Mouse (Mus musculus): ENCODE data around the gene Hoxa2. TPM values are rescaled to one million over a fixed set of nuclear protein-coding genes. Genes with fewer than 3 reads are reported as not detected.

The Hoxa2 gene
- total RNA-seq, 1 experiment from 2014 or later: not detected

GRCm38 (mm10) chr6:52166431-52167077 is 1.9 kb upstream of the Hoxa2 start:
- no peak for ATAC-seq (replicated peaks; ENCODE audit: low read depth, poor library complexity, severe bottlenecking)

GRCm38 (mm10) chr6:52165441-52166370 is 1.1 kb upstream of the Hoxa2 start:
- ATAC-seq (replicated peaks; ENCODE audit: low read depth, poor library complexity, severe bottlenecking): no peak

DNA sequence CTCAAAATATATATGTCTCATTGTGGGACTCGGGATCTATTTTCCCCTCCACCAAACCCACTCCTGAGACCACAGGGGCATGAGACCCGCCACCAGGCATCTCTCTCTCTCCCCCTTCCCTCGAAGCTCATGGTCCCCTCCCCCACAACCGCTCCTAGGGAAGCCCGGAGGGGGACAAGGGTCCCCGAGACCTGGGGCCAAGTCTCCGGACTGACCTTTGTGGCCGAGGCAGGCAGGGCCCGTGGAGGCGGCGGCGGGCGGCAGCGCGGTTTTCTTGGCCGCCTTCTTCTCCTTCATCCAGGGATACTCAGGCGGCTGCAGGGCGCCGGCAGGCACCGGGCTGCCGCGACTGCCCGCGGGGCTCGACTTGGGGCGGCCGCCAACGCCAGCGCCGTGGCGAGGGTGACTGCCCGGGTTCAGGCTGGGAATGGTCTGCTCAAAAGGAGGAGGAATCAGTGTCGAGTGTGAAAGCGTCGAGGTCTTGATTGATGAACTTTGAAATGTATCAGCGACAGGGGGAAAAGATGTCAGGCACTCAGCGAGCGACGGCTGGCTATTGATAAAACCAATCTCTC is 493 bp downstream of the Hoxa2 start:
- ATAC-seq (replicated peaks; ENCODE audit: low read depth, poor library complexity, severe bottlenecking): no peak

GRCm38 (mm10) chr6:52163366-52164031 is 1.1 kb downstream of the Hoxa2 start:
- no peak for ATAC-seq (replicated peaks; ENCODE audit: low read depth, poor library complexity, severe bottlenecking)

DNA sequence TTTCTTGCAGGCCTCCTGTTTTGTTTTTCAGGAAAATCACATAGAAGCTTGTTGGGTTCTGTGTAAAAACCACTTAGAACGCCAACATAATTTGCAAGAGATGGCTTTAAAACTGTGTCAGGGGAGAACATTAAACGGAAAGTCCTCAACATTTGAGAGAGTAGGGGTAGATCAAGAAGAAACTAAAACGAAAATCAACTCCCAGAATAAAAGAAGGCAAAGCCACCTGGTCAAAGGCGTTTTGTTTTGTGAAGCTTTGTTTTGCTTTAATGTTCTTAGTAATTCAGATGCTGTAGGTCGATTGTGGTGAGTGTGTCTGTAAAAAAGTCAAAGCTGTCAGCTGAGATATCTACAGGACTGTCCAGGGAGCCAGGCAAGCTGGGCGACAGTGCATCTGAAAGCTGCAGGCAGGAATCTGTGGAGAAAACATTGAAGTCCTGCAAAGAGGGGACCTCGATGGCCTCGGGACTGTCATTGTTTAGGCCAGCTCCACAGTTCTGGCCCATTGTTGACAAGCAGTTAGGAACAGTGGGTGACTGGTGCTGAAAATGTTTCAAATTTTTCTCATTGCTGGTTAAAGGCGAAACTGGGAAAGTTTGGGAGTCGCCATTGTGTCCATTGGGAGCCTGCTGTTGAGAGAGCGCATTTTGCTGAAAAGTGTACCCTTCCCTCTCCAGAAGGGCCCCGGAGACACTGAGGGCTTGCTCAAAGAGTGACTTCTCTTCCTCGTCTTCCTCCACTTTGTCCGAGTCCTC is 1.8 kb downstream of the Hoxa2 start:
- no peak for ATAC-seq (replicated peaks; ENCODE audit: low read depth, poor library complexity, severe bottlenecking)

GRCm38 (mm10) chr6:52162093-52162380 is 2.6 kb downstream of the Hoxa2 start:
- no peak for ATAC-seq (replicated peaks; ENCODE audit: low read depth, poor library complexity, severe bottlenecking)

- no peak for ATAC-seq (replicated peaks; ENCODE audit: low read depth, poor library complexity, severe bottlenecking)
Measured at GRCm38 (mm10) chr6:52161336-52162092, 3.1 kb downstream of the Hoxa2 start.

- ATAC-seq (replicated peaks; ENCODE audit: low read depth, poor library complexity, severe bottlenecking): no peak
Measured at GRCm38 (mm10) chr6:52160511-52161335, 3.9 kb downstream of the Hoxa2 start.

DNA sequence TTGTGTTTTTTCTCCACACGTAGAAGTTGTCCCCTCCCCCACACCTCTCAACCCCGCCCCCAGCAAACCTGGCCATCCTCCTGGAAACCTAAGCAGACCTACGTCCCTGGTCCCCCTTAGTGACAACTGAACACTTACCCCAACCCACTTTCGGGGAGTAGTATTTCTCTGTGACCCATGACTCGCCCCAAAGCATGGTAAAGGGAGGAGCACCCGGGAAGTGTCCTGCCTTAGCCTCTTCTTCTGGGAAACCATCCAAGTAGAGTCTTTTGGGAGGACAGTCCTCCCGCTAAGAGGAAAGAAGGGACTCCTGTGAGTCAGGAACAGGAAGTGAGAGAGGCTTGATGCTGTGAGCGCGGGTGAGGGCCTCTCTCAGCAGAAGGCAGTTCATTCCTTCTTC is 4.7 kb downstream of the Hoxa2 start:
- ATAC-seq (replicated peaks; ENCODE audit: low read depth, poor library complexity, severe bottlenecking): 0 out of 2 replicates have a peak, but pooled peaks have one; percentile 24

DNA sequence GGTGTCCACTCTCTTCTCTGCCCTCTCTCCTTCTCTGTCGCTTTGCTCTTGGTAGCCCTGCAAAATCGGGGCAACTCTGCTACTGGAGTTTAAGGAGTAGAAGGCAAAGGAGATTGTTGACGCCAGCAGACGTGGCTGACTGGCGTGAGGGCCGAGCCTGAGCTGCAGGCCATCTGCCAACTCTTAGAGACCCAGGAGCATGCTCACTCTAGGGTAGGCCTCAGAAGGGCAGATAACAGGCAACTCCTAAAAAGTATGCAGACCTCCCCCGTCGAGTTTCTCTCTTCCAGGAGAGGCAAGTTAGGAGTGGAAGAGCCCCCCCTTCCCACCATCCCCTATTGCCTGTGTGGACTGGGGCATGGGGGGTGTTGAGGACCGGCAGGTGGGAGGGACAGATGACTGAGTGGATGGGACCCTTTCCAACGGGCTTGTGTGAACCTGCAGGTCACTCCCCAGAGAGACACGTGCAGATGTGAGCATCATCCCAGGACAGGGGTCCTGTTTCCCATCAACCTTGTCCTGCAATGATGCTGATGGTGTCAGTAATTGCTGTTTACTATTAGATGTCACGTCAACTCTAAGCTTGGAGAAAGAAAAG is 5.4 kb downstream of the Hoxa2 start:
- no peak for ATAC-seq (replicated peaks; ENCODE audit: low read depth, poor library complexity, severe bottlenecking)

DNA sequence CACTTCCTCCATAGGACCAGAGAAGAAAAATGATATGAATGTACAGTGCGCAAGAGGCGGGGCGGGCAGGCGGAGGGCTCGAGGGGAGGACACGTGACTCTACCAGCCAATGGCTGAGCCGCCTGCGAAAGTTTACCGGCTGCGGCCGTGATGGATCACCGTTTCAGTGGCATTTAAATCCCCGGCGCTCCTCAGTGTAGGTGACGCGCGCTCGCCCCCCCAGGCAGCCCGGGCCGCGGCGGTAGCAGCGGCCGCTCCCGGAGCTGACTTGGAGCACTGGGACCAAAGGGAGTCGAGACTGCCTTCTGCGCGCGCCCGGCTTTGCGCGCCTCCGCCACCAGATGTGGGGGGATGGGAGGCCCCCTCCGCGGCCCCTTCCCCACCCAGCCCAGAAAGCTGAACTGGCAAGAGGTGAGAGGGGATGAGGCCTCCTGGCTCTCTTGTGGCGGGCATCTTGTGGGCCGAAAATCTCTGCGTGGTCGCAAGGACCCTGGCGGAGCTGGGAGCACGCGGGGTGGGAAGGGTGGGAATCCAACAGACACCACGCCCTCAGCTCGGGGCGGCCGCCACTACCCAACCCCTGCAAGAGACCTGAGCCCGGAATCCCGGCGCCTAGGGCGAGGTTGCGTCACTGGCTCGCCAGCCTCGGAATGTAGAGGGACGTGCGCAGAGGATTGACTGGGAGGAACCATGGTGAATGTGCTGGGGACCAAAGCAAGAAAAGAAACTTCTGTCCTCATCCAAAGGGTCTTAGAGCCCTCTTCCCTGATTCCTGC is 6.2 kb downstream of the Hoxa2 start, which contains the start of gene Hoxa1:
Gene Hoxa1 (minus strand): TSS at position 42 of the 776 bp plus-strand sequence.
- peak; percentile 84 for ATAC-seq (replicated peaks; ENCODE audit: low read depth, poor library complexity, severe bottlenecking)

DNA sequence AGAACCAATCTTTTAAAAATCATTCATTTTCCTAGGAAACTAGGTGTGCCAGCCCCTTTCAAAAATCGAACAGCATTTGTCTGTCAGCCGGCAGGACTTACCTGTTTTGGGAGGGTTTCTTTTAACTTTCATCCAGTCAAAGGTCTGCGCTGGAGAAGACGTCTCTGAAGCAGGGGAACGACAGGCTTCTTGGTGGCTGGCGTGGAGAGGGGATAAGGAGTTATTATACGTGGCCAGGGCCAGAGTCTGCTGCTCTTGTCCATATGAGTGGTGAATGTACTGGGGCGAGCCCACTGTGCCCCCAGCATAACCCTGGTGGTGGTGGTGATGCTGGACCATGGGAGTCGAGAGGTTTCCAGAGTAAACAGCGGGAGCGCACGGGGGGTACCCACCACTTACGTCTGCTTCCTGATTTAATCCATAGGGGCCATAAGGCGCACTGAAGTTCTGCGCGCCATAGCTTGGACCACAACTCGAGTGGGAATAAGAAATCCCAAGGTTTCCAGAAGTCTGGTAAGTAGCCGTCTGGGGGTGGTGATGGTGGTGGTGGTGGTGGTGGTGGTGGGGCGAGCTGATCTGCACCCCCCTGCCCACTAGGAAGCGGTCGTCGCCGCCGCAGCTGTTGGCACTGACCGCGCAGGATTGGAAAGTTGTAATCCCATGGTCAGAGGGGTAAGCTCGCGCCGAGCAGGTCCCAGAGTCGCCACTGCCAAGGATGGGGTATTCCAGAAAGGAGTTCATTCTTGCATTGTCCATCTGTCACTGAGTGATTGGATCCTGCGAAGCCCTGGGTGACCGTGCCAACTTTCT is 7.0 kb downstream of the Hoxa2 start:
- ATAC-seq (replicated peaks; ENCODE audit: low read depth, poor library complexity, severe bottlenecking): no peak

GRCm38 (mm10) chr6:52156551-52157200 is 8.0 kb downstream of the Hoxa2 start:
- no peak for ATAC-seq (replicated peaks; ENCODE audit: low read depth, poor library complexity, severe bottlenecking)

DNA sequence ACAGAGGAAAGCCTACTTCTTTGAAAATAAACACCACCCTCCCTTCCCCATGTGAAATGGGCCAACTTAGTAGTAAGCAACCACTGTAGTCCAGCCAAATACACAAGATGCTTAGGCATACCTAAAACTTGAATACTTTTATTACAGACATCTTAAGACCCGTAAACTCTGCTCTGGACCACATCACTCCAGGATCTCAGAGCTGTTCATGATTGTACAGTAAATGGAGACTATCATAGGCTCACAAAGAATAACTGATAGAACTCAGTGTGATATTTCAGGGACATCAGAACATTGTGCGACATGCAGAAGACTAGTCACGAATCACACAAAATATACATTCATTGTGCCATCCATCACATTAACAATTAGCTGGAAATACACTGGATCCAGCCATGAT is 9.2 kb downstream of the Hoxa2 start:
- no peak for ATAC-seq (replicated peaks; ENCODE audit: low read depth, poor library complexity, severe bottlenecking)

GRCm38 (mm10) chr6:52154044-52154443 is 10.6 kb downstream of the Hoxa2 start:
- ATAC-seq (replicated peaks; ENCODE audit: low read depth, poor library complexity, severe bottlenecking): no peak

GRCm38 (mm10) chr6:52153270-52153669 is 11.4 kb downstream of the Hoxa2 start:
- ATAC-seq (replicated peaks; ENCODE audit: low read depth, poor library complexity, severe bottlenecking): no peak
